Mouse (Mus musculus): ENCODE results near the gene Zbtb11.

Gene Zbtb11

DNA sequence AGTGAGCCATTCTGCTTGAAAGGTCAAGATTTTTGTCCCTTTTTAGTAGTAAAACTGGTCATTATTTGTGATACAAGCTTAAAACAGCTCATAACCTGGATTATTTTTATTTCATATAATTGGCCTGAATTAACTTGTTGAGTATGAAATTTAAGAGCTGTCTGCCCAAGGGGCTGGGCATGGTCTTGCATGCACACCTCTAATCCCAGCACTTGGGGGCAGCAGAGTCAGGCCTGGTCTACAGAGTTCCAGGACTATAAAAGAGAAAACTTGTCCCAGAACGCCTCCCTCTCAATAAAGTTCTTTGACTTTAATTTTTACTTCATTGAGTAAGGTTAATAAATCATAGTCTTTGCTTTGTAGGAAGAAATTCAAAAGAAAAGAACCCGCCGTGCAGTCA, 4.5 kb upstream of the Zbtb11 start:
- in situ Hi-C loops (cut with MboI): no loop called here

DNA sequence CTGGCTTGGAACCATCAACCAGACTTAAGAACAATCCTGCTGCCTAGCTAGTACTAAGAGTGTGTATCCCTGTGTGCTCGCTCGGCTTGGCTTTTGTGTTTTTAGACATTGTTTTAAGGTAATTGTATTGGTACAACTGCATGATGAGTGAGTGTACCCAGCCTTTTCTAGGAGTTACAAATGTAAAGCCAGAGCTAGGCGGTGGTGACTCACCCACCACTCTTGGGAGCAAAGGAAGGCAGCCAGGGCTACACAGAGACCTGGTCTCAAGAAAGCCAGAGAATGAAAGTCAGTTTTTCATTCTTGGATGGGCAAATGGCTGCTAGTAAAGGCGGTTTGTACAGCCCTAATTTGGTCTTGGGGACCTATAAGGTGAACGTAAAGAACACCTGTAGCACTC, 3.3 kb upstream of the Zbtb11 start:
- in situ Hi-C loops (cut with MboI): loop anchor here (5.0 kb wide), 1 partner anchor 97 kb away; no protein-coding TSS in a partner anchor

DNA sequence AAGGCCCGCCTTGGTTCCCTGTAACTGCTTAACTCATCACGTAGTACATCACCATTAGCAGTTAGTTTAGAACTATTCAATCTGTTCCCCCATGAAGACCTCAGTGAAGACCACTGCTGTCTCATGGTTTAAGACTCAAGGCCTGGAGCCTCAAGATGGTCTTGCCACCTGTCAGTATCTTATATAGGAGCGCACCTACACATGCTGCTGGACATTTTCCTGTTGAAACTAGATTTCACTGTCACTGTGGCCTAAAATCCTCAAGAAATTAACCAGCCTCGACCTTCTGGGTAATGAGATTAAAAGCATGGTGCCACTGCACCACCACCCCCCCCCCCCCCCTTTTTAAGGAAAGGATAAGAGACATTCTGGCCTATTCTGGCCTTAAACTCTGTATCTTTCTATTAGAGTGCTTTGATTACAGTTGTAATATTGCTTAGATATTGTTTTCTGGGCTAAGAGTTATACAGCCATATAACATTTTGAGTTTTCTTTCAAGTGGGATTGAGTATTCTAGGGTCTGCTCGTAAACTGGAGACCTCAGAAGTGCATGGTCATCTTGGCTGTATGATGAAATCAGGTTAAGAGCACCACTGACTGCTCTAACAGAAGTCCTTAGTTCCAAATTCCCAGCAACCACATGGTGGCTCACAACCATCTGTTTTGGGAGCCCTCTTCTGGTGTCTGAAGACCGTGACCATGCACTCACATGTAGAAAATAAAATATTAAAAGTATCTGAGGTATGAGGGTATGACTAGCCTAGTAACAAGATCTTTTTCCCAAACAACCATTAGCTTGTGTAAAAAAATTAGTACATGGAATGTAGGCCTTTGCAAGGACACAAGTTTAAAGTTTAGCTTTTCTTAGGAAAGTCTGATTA, 1.7 kb upstream of the Zbtb11 start:
- in situ Hi-C loops (cut with MboI): loop anchor here (5.0 kb wide), 1 partner anchor 95 kb away; no protein-coding TSS in a partner anchor

DNA sequence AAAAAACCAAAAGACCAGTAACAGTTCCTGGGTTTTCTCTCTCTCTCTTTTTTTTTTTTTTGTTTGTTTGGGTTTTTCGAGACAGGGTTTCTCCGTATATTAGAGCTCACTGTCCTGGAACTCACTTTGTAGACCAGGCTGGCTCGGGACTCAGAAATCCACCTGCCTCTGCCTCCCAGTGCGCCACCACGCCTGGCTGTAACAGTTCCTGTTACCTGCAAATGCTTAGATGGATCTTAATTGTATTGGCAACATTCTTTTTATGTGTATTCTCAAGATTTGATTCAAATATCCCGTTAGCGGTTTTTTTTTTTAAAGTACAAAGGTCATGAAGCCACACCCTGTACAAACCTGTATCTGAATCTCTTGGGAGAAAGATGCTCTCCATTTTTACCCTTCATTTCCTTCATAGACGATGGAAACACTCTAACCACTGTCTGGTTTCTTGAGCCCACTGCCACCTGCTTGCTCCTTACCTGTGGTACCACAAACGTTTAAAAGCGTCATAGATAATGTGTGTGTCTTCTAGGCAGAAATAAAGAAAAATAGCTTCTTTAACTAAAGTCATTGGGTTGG, 969 bp upstream of the Zbtb11 start:
- in situ Hi-C loops (cut with MboI): loop anchor here (5.0 kb wide), 1 partner anchor 95 kb away; no protein-coding TSS in a partner anchor

DNA sequence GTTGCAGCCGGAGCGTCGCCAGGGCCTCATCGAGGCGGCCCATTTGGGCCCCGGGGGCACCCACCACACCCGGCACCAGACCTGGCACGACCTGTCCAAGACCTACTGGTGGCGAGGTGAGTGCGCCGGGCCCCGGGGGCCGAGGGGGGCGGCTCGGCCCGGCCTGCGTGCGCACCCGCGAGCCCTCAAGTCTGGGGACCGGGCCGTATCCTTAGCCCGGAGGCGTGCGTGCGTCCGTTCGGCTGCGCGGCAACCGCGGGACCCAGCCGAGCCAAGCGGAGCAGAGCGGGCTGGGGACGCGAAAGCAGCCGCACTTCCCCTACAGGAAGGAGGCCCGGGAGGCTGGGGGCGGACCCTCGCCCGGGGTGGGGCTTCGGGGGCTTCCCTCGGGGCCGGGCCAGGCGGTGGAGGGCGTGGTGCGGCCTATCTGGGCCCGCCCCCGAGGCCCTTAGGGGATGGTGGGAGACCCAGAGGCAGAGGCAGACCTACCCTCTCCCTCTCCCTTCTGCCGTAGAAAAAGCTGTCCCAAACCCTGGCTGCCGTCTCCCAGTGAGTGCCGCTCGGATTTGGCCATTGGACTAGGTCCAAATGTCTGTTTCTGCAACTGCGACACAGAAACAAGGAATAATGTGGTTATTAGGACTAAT, 696 bp downstream of the Zbtb11 start:
- in situ Hi-C loops (cut with MboI): loop anchor here (5.0 kb wide), 1 partner anchor 93 kb away; no protein-coding TSS in a partner anchor

- in situ Hi-C loops (cut with MboI): loop anchor here (5.0 kb wide), 1 partner anchor 92 kb away; no protein-coding TSS in a partner anchor
Observed at GRCm38 (mm10) chr16:55974903-55975285, 1.2 kb downstream of the Zbtb11 start.

DNA sequence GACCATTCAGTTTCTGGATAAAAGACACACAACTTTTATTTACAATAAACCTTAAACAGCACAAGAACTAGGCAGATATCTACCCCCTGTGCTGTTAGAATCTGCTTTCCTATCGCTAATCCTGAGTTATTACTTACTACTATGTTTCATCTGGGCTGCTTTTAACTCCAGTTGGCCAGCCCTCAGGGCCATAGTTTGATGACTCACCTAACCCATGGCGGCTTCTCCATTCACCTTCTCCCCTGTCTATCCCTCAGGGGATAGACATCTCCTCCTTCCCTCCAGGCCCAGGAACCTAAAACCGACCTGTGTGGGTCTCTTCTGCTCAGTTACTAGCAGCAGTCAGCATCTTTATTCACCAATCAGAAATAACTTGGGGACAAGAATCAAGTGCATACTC, 12.3 kb downstream of the Zbtb11 start:
- in situ Hi-C loops (cut with MboI): no loop called here

GRCm38 (mm10) chr16:55990311-55990710, 16.6 kb downstream of the Zbtb11 start:
- in situ Hi-C loops (cut with MboI): no loop called here

GRCm38 (mm10) chr16:55994235-55994634, 20.6 kb downstream of the Zbtb11 start:
- in situ Hi-C loops (cut with MboI): no loop called here

DNA sequence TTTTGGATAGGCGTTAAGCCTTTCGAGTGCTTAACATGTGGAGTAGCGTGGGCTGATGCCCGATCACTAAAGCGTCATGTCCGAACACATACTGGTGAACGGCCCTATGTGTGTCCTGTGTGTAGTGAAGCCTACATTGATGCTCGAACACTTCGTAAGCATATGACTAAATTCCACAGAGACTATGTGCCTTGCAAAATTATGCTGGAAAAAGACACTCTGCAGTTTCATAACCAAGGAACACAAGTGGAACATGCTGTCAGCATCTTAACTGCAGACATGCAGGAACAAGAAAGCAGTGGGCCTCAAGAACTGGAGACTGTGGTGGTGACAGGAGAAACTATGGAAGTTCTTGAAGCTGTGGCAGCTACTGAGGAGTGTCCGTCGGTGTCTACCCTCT, 33.1 kb downstream of the Zbtb11 start:
- in situ Hi-C loops (cut with MboI): no loop called here

GRCm38 (mm10) chr16:56008862-56009261, 35.2 kb downstream of the Zbtb11 start:
- in situ Hi-C loops (cut with MboI): no loop called here

GRCm38 (mm10) chr16:56012789-56013743, 39.4 kb downstream of the Zbtb11 start:
- in situ Hi-C loops (cut with MboI): no loop called here

DNA sequence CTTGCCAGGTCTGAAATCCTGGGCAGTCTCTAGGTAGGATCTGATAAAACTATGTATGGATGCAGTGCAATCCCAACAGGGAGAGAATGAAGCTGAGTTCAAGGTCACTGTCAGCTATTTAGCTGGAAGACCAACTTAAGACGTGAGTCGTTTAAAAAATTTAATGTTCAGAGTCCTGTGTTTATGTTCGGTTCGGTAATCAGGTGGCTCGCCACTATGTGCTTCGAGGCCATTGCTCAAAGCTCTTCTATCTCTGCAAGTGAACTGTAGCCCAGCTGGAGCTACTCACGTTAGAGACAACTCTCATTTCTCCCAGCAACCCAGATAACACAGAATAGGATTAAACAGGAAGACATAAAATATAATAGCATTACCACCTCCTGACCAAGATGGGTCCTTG, 40.4 kb downstream of the Zbtb11 start:
- in situ Hi-C loops (cut with MboI): no loop called here

GRCm38 (mm10) chr16:56019660-56020059, 46.0 kb downstream of the Zbtb11 start:
- in situ Hi-C loops (cut with MboI): no loop called here

DNA sequence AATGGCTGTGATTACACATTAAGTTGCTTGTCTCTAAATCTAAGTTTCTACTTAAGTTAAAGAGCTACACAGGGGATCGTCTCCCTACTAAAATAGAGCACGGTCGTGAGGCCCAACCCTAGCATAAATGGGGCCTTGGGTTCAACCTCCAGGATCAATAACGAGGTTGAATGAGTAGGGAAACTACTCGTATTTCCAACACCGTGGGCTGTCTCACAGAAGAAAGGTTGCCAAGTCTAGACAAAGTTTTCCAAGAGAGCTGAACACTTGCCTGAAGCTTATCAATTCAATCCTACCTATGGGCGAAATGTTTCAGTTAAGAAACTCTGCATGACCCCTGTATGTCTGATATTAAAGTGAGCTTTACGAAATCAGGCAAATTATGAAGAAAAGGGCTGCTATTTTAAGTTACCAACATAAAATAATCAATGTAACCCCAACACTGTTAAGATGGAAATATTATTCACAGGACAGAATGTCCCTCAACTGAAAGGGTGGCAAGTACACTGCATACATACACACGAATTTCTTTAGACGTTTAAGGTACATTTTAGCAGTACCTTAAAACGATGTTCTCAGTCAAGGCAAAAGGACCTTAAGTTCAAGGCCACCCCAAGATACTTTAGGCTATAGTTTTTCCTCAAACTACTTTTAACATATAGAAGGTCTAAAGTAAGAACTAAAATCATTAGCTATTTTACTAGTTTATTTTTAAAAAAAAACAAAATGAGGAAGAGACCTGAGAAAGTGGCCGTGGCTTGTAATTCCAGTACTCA, 54.4 kb downstream of the Zbtb11 start:
- in situ Hi-C loops (cut with MboI): no loop called here

DNA sequence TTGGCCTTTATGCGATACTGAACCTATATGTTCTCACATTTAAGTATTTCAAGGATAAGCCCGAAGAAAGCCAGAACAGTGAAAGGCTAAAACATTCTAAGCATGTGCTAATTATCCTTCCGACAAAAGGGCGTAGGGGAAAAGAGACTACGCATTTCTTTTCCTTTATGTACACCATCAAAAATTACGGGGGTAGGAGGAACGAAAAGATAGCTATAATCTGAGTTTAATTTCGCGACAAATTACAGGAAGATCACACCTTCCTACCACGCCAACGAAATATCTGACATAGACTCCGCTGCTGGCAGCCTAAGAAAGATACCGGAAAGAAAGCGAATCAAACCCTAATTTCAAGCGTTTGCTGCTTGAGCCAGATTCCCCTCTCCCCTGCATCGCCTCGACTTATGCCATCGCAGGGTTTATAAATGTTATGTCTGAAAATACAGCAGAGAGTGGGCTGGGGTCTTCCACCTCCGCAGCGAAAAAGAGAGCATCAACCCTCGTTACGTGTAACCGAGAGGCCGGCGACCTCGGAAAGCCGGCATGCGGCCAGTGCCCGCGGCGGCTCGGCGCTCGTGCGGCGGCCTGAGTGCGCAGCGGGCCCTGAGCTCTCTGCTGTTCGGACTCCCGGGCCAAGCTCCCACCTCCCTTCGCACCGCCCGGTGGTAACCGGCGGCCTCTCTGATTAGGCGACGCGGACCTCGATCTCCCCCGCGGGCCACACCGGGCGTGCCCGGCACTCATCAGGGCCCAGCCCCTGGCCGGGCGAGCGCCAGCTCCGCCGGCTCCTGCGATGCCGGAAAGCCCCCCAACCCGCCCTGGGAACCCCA, 55.3 kb downstream of the Zbtb11 start:
- in situ Hi-C loops (cut with MboI): no loop called here

- in situ Hi-C loops (cut with MboI): no loop called here
Observed at GRCm38 (mm10) chr16:56029661-56030082, 56.0 kb downstream of the Zbtb11 start, which contains the start of gene Pcnp. Gene Pcnp (minus strand): TSS chr16:56029739.

GRCm38 (mm10) chr16:56034566-56034965, 60.9 kb downstream of the Zbtb11 start:
- in situ Hi-C loops (cut with MboI): no loop called here

DNA sequence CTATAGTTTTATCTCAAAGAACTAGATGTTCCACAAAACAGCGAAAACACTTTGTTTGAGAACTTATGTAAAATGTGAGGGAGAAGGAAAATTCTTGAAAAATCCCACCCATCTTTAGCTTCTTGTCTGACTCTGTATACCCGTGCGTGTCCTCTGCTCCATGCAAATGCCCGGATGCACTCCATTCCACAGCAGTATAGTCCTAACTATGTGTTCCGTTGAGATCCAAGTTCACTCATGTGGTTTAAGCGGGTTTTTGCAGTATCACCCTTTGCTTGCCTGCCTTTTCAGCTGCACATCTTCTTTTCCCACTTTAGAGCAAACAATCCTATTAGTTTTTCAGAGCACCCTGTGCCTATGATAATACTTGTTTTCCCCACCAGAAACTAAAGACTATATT, 62.8 kb downstream of the Zbtb11 start:
- in situ Hi-C loops (cut with MboI): no loop called here

Measured in mature B cell (primary cell).